Mouse (Mus musculus) hindbrain, embryonic 14.5 days (tissue): ENCODE data around the gene Bbs5. TPM values are rescaled to one million over a fixed set of nuclear protein-coding genes. Genes with fewer than 3 reads are reported as not detected.
"Not testable (repeated sequence)": the region's sequence is repeated elsewhere in the genome, so short reads cannot be mapped to it uniquely, and the experiment has no call there.

Experiments
- ATAC-seq: fragments of 200-750 bp; cut with Nextera tagmentation; 2 replicates; pipeline ENCODE4 v1.8.0; 2017; ENCODE audit warnings: moderate number of reproducible peaks, mild to moderate bottlenecking, moderate TSS enrichment, moderate library complexity; ENCODE audit not compliant: low FRiP score
- DNase-seq: peaks from one replicate; pipeline ENCODE4 v3.0.0-alpha.2; 2015; ENCODE audit warnings: low spot score
- H3K27ac ChIP-seq: fragments of 300-500 bp; sonication (generic); 2 replicates; pipeline ENCODE4 v1.5.1; 2014; ENCODE audit warnings: mild to moderate bottlenecking, moderate library complexity
- H3K27me3 ChIP-seq: fragments of 300-500 bp; sonication (generic); 2 replicates; pipeline ENCODE4 v1.6.1; 2014; ENCODE audit warnings: mild to moderate bottlenecking, low read length, mixed read lengths; ENCODE audit not compliant: control insufficient read depth, insufficient read depth
- H3K36me3 ChIP-seq: fragments of 300-500 bp; sonication (generic); replicated peaks from 2 replicates; pipeline ENCODE4 v1.6.1; 2014; ENCODE audit not compliant: control insufficient read depth, insufficient read depth
- H3K4me1 ChIP-seq: fragments of 300-500 bp; sonication (generic); replicated peaks from 2 replicates; pipeline ENCODE4 v1.6.1; 2014; ENCODE audit warnings: antibody characterized with exemption, low read length, mixed read lengths; ENCODE audit not compliant: control insufficient read depth, insufficient read depth
- H3K4me2 ChIP-seq: fragments of 300-500 bp; sonication (generic); replicated peaks from 2 replicates; pipeline ENCODE4 v1.6.1; 2014; ENCODE audit warnings: mild to moderate bottlenecking, moderate library complexity
- H3K4me3 ChIP-seq: fragments of 300-500 bp; sonication (generic); replicated peaks from 2 replicates; pipeline ENCODE4 v1.5.1; 2014; ENCODE audit warnings: mild to moderate bottlenecking, low read length
- H3K9ac ChIP-seq: fragments of 300-500 bp; sonication (generic); 2 replicates; pipeline ENCODE4 v1.6.1; 2014
- H3K9me3 ChIP-seq: fragments of 300-500 bp; sonication (generic); 2 replicates; pipeline ENCODE4 v1.6.1; 2016; ENCODE audit warnings: low read length; ENCODE audit not compliant: control insufficient read depth
- WGBS: fragments of 180-500 bp; shearing (Covaris S2); extraction: QIAGEN DNeasy Blood & Tissue Kit; methylation state at CpG from one replicate; pipeline ENCODE4 v1.1.7; 2014; 5-methylcytosine and 5-hydroxymethylcytosine counted together
- polyA plus RNA-seq: library from polyadenylated mRNA; unstranded; fragments of >200 nt; fragmentation: Nextera tagmentation; extraction: Ambion mirVana; gene quantifications from 2 replicates; pipeline ENCODE4 v1.2.1, GENCODE M21; 2014

The Bbs5 gene
- polyA plus RNA-seq, 1 experiment from 2014 or later, result 22.5 TPM

DNA sequence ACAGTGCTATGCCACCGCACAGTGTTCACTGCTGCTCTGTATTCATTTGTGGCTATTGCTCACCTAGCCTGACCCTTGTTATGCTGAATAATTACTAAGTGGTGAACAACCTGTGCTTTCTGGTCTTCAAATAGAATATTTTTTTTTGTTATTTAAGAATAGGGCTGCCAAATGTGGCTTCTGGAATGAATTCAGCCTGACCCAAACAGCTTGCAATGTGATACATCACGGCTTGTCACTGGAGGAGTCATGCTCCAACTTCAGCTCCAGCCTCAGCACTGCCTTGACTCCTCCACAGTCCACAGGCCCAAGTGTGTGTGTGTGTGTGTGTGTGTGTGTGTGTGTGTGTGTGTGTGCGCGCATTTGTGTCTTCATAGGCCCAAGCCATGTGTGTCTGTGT is 12.4 kb downstream of the Bbs5 start:
- Histone ChIP-seq H3K27me3 (no peaks in the 10 kb centered on the region), H3K9me3 (no peaks in the 10 kb centered on the region), H3K4me3 (no peak overlapping the region), H3K9ac (no peak overlapping the region), H3K4me1 (no peaks in the 10 kb centered on the region), H3K36me3 (peaks cover 84% of the 10 kb centered on the region), H3K4me2 (no peak overlapping the region), H3K27ac (no peak overlapping the region)
- 93% methylated on average over 4 of the region's 4 CpGs for WGBS
- no peak for DNase-seq
- no peak for ATAC-seq

DNA sequence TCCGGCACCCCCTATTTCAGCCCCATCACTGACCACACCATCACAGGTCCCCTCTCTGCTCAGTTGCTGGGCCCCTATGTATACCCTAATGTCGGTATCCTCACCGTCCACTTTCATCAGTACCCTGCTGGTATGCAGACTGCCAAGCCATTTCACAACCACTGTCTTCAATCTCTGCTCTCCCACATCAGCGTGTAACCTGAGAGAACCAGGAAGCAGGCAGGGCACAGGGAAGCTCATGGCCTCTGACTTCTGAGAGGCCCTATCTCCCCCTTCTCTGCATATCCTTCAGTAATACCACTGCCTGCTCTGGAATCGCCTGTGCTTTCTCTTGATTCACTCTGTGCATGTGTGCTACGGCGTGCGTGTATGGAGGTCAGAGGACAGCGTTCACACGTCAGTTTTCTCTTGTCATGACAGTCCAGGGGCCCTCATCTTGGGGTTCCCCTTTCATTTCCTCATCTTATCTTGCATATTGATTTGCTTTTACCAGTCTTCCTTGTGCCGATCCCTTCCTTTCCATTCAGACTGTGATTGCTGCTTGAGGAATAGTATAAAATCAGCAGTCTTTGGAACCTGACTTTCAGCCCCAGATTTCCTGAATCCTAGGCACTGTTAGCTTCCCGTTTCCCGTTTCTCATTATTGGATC is 17.0 kb downstream of the Bbs5 start:
- Histone ChIP-seq H3K4me2 (no peak overlapping the region), H3K36me3 (peaks cover 75% of the 10 kb centered on the region), H3K9me3 (no peaks in the 10 kb centered on the region), H3K4me1 (no peaks in the 10 kb centered on the region), H3K27ac (no peak overlapping the region), H3K4me3 (no peak overlapping the region), H3K9ac (no peak overlapping the region), H3K27me3 (no peaks in the 10 kb centered on the region)
- 91% methylated on average over 13 of the region's 13 CpGs for WGBS
- DNase-seq (no peak), ATAC-seq (no peak)

DNA sequence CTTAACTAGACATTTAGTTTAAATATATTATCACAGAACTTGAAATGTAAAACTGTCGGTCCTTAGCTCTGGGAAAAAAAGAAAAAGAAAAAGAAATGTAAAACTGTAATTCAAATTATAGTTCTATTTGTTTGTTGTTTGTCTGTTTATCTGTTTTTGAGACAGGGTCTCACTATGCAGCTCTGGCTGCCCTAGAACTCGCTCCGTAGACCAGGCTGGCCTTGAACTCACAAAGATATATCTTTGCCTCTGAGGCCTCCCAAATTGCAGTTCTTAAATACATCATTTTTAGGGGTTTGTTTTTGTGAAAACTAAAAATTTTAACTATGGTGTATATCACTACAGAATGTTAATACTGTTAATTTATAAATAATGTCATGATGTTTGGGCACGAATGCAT is 20.7 kb downstream of the Bbs5 start:
- no peak for ATAC-seq
- no peaks in the 10 kb centered on the region for H3K27me3 ChIP-seq
- 95% methylated on average over 4 of the region's 4 CpGs for WGBS
- no peaks in the 10 kb centered on the region for H3K4me1 ChIP-seq
- H3K9me3 ChIP-seq, result no peaks in the 10 kb centered on the region
- no peak overlapping the region for H3K4me2 ChIP-seq
- no peak overlapping the region for H3K4me3 ChIP-seq
- no peak overlapping the region for H3K9ac ChIP-seq
- DNase-seq, result no peak
- H3K36me3 ChIP-seq, result peaks cover 50% of the 10 kb centered on the region
- H3K27ac ChIP-seq, result no peak overlapping the region

DNA sequence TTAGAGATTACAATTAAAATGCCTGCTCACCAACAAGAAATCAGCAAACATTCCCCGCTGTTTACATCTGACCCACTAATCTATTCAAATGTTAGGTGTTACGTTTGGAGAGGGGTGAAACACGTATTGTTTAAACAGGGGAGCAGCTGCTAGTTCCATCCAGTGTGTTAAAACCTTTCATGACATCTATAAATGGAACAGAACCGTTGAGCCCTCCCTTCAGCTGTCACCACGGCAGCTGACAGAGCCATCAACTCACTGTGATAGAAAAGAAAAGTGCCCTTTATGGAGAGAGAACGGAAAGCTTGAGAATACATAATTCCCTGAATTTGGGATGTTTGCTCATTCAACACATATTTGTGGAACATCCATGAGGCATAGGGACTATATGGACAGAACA is 21.4 kb downstream of the Bbs5 start:
- H3K27me3 ChIP-seq, result no peaks in the 10 kb centered on the region
- no peak overlapping the region for H3K4me2 ChIP-seq
- no peak overlapping the region for H3K9ac ChIP-seq
- no peak for DNase-seq
- no peak overlapping the region for H3K4me3 ChIP-seq
- no peak overlapping the region for H3K27ac ChIP-seq
- H3K4me1 ChIP-seq, result no peaks in the 10 kb centered on the region
- H3K9me3 ChIP-seq, result no peaks in the 10 kb centered on the region
- H3K36me3 ChIP-seq, result peaks cover 43% of the 10 kb centered on the region
- ATAC-seq, result no peak
- WGBS, result 63% methylated on average over 6 of the region's 6 CpGs

DNA sequence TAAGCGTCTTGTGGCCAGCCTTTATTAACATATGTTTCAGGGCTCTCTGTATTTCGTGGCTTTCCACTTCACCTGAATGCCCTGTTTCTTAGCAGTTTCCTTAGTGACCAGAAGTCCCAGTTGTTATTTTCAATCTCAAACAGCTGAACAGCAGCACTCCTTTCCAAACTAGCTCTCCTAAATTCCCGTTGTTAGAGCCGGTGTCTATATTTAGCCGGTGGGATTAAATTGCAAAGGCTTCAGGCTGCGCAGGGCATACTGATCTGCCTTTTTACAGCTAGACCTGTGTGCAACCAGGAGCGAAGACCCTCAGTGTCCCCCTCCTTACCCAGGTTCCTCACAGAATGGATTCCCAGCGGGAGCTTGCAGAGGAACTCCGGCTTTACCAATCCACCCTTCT is 22.9 kb downstream of the Bbs5 start, which contains the start of gene Klhl41:
TSS of gene Klhl41 (plus strand) at position 268 of the 400 bp plus-strand sequence.
- no peak within 1 kb of the TSS for H3K27ac ChIP-seq
- no peak within 1 kb of the TSS for H3K4me3 ChIP-seq
- no peak within 1 kb of the TSS for H3K9ac ChIP-seq
- H3K27me3 ChIP-seq, result no peaks in the 10 kb centered on the region
- WGBS, result 89% methylated on average over 9 of the region's 9 CpGs
- no peak within 1 kb of the TSS for H3K4me2 ChIP-seq
- DNase-seq (no peak), ATAC-seq (no peak)
- peaks cover 30% of the 10 kb centered on the region for H3K36me3 ChIP-seq
- H3K9me3 ChIP-seq, result no peaks in the 10 kb centered on the region
- H3K4me1 ChIP-seq, result no peaks in the 10 kb centered on the region

DNA sequence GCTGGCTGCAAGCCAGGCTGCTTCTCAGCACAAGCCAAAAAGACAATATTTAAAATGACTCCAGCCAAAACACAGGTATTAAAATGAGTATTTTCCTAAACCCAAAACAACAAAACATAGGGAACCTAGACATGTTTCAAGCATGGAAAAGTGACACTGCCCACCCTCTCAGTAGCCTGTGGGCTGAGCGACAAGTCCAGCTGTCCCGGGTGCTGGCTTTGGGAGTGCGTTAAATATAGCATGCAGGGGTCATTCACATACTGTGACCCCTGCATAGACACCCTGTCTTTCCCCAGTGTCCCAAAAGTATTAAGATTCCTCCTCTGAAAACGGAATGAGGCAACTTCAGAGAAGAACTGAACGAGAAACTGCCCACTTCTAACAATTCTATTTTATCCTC is 26.8 kb downstream of the Bbs5 start:
- H3K9ac ChIP-seq, result no peak overlapping the region
- DNase-seq, result no peak
- 69% methylated on average over 5 of the region's 5 CpGs for WGBS
- no peak overlapping the region for H3K27ac ChIP-seq
- no peaks in the 10 kb centered on the region for H3K9me3 ChIP-seq
- no peak overlapping the region for H3K4me2 ChIP-seq
- no peak overlapping the region for H3K4me3 ChIP-seq
- ATAC-seq, result no peak
- no peaks in the 10 kb centered on the region for H3K4me1 ChIP-seq
- peaks cover 8% of the 10 kb centered on the region; the same call in 1 of the 2 replicates for H3K36me3 ChIP-seq
- no peaks in the 10 kb centered on the region for H3K27me3 ChIP-seq

DNA sequence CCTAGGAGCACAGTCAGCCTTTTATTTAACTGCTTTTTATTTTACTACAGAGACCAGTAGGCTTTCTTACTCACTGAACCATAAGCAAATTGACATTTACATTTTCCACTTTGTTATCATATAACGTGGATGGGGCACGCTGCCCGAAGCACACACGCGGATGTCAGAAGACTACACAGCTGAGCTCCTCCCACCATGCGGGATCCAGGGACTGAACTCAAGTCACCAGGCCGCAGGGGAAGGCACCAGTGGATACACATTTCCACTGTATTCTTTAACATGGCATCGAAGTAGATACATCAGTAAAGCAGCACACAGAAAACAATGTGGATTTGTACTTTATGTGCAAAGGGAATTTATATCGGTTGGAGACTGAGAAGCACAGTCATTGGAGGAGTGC is 28.3 kb downstream of the Bbs5 start:
- 73% methylated on average over 9 of the region's 9 CpGs for WGBS
- H3K9ac ChIP-seq, result no peak overlapping the region
- H3K4me2 ChIP-seq, result no peak overlapping the region
- DNase-seq (no peak), ATAC-seq (no peak)
- H3K27me3 ChIP-seq, result no peaks in the 10 kb centered on the region
- no peaks in the 10 kb centered on the region for H3K4me1 ChIP-seq
- no peak overlapping the region for H3K4me3 ChIP-seq
- H3K27ac ChIP-seq, result no peak overlapping the region
- no peaks in the 10 kb centered on the region for H3K9me3 ChIP-seq
- H3K36me3 ChIP-seq, result peaks cover 12% of the 10 kb centered on the region; the same call in 1 of the 2 replicates

DNA sequence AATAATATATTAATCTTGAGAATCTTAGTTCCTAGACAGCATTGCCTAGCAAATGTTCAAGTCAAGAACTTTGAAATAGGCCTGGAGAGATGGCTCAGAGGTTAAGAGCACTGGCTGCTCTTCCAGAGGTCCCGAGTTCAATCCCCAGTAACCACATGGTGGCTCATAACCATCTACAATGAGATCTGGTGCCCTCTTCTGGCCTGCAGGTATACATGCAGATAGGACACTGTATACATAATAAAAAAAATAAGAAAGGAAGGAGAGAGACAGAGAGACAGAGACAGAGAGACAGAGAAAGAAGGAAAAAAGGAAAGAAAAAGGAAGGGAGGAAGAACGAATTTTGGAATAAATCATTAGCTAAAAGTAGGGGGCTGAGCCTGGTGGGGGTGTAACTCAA is 29.7 kb downstream of the Bbs5 start:
- 74% methylated on average over 2 of the region's 2 CpGs for WGBS
- no peak overlapping the region for H3K4me3 ChIP-seq

DNA sequence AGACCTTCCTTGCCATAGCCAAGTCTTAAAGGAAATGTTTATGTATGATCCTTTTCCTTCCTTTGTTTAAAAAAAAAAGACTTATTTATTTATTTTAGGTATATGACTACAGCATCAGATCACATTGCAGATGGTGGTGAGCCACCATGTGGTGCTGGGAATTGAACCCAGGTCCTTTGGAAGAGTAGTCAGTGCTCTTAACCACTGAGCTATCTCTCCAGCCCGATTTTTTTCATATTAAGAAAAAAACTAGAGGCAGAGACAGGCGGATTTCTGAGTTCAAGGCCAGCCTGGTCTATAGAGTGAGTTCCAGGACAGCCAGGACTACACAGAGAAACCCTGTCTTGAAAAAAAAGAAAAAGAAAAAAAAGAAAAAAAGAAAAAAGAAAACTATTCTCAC is 30.2 kb downstream of the Bbs5 start:
- not testable (repeated sequence) for H3K4me1 ChIP-seq, H3K9ac ChIP-seq, H3K27ac ChIP-seq, DNase-seq, H3K27me3 ChIP-seq, ATAC-seq, H3K4me3 ChIP-seq, H3K36me3 ChIP-seq, H3K9me3 ChIP-seq, H3K4me2 ChIP-seq
- 91% methylated on average over 2 of the region's 2 CpGs for WGBS

More for the DNA sequence above, 29.7 kb downstream of the Bbs5 start:
- Histone ChIP-seq H3K27me3 (no peaks in the 10 kb centered on the region), H3K36me3 (0 out of 2 replicates have a peak, but pooled peaks cover 5% of the 10 kb centered on the region), H3K9me3 (no peaks in the 10 kb centered on the region), H3K9ac (no peak overlapping the region), H3K27ac (no peak overlapping the region), H3K4me2 (no peak overlapping the region), H3K4me1 (no peaks in the 10 kb centered on the region)
- no peak for DNase-seq
- ATAC-seq, result no peak

DNA sequence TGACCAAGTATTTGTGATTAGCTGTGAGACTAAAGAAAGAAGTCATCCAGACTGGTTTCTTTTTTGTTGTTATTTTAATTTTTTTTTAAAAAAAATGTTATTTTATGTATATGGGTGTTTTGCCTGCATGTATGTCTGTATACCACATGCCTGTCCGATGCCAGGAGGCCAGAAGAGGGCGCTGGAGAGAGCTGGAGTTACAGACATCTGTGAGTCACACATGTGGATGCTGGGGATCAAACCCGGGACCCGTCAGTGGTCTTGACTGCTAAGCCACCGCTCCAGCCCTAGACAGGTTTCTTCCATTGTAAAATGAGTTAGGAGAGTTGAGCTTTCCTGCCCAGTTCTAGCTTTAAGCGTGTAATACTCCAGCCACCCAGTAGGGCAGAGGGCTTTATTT is 33.0 kb downstream of the Bbs5 start:
- ATAC-seq, result no peak
- H3K27me3 ChIP-seq, result no peaks in the 10 kb centered on the region
- H3K27ac ChIP-seq, result no peak overlapping the region
- no peaks in the 10 kb centered on the region for H3K9me3 ChIP-seq
- no peak overlapping the region for H3K9ac ChIP-seq
- no peak overlapping the region for H3K4me2 ChIP-seq
- 0 out of 2 replicates have a peak, but pooled peaks cover 5% of the 10 kb centered on the region for H3K4me1 ChIP-seq
- 58% methylated on average over 6 of the region's 6 CpGs for WGBS
- no peak overlapping the region for H3K4me3 ChIP-seq
- H3K36me3 ChIP-seq, result 0 out of 2 replicates have a peak, but pooled peaks cover 5% of the 10 kb centered on the region
- DNase-seq, result no peak
